Mouse (Mus musculus) left cerebral cortex, adult 8-10 months (tissue): ENCODE results near the gene Plekhd1. TPM values are rescaled to one million over a fixed set of nuclear protein-coding genes. Genes with fewer than 3 reads are reported as not detected.

Source experiments
- DNase-seq, 2 experiments: peaks; one replicate each; pipeline ENCODE4 v3.0.0; 2022; ENCODE audit warnings: low spot score in 2 of 2
- total RNA-seq, 4 experiments: library from RNA; stranded (reverse); gene quantifications; 2 replicates each; pipeline ENCODE4 v1.2.4; 2022

Gene Plekhd1
- total RNA-seq, 4 experiments from 2014 or later, result 3.6 to 7.8 (median 5.6) TPM

DNA sequence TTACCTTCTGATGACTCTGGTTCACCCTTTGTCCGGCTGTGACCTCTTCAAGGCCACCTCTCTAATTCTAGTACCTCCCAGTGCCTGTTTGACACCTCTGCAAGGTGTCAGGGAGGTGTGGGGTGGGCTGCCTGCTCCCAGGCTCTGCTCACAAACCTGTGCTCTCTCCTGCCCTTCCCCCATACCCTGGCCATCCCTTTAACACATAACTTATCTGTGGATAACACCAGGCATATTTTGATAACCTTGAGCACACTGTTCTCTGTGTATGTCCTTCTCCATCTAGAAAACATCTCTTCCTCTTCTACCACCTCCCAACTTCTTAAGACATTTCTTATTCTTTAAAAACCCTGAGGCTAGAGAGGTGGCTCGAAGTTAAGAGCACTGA, 6.7 kb downstream of the Plekhd1 start:
- no peak for DNase-seq

DNA sequence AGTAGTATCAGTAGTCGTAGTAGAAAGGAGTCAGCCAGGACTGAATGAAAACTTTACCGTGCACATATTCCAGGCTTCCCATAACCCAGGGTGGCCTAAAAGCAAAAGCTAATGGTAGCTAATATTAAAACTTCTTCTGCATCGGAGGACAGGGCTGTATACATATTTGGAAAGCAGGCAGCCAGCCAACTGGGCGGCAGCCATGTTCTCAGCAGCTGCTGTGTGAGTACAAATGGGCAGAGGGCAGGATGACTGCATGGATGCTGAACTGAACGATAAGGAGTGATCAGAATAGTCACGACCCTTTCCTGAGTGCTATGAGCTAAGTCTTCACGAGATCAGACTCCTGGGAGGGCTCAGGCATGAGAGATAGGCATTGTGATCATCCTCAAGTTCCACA, 8.9 kb downstream of the Plekhd1 start:
- no peak for DNase-seq

DNA sequence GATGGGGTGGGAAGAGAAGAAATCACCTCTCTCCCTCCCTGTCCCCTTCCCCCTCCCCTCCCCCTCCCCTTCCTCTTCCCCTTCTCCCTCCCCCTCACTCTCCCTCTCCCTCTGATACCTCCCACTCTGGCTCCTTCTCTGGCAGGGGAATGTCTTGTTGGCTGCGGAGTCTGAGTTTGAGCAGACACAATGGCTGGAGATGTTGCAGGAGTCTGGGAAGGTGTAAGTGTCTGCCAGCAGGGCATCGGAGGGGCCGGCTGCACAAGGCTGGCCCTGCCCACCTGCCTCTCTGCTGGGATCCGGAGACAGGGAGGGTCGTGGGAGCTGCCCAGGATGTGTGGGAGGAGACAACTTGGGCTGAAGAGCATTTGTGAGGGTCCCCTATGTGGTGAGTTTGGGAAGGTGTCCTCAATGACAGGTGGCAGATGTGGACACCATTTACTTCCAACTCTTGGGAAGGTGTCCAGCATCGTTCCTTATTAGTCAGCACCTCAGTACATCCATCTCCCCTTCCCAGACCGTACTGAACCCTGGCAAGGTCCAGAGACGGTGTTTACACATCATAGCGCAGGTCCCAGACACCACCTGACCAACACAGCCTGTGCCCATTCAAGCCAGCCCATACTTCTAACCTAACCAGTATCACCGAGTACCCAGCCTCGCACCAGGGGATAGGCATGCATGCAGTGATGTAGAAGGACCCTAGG, 14.0 kb downstream of the Plekhd1 start:
- DNase-seq, result no peak

DNA sequence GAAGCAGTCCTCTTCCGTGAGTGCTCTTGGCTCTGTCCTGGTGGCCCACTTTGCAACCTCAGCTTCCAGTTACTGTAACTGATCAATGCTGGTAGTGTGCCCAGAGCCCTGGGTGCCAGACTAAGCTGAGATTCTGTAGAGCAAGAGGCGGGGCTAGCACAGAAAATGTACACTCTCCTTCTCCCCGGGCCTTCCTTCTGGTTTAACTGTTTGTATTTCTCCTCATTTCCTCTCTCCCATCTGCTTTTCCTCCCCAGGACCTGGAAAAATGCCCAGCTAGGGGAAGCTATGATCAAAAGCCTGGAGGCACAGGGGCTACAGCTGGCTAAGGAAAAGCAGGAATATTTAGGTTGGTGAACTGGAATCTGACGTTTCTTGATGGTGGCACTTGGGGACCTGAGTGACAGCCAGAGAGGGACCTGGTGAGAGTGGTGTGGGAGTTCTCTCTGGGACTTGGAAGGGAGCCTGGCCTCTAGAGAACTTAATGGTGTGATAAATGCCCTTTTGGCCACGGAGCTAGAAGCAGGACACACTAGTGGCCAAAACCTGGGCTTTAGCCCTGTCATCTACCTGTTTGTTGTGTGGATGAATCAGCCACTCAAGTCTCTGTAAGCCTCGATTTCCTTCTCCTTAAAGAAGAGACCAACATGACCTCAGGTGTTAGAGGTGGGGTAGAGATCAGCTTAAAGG, 14.7 kb downstream of the Plekhd1 start:
- DNase-seq, result no peak

DNA sequence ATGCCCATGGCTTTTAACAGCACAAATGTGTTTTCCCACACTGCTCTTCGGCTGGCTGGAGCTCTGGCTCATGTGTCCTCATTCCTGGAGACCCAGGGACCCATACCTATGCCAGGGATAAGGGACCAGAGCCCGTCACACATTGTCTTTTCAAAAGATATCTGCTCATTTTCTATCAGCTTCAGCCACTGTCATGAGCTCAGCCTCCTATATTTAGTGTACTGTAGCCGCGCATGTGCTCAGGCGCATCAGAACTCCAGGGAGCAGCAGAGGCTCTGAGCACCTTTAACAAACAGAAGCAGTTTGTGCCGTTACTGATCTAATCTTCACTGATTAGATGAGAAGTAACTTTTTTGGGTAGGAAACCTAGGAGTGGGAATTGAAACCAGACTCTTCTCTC, 23.5 kb downstream of the Plekhd1 start:
- no peak for DNase-seq

DNA sequence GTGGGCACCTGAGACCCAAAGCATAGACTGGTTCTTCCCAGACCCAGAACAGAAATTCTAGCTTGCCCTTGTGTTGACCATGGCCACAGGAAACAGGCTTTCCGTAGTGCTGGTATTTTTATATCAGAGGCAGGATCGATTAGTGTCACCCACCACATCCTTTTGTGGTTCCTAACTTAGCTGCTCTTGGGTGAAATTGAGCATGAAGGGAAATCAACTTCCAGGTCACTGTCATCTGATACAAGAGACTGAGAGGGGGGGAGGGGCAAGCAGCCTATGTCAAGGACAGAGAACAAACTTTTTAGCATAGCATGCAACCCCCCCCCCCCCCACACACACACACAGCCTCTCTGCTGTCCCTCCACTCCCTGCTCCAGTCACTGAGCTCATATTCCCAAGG, 26.8 kb downstream of the Plekhd1 start:
- DNase-seq, result no peak

DNA sequence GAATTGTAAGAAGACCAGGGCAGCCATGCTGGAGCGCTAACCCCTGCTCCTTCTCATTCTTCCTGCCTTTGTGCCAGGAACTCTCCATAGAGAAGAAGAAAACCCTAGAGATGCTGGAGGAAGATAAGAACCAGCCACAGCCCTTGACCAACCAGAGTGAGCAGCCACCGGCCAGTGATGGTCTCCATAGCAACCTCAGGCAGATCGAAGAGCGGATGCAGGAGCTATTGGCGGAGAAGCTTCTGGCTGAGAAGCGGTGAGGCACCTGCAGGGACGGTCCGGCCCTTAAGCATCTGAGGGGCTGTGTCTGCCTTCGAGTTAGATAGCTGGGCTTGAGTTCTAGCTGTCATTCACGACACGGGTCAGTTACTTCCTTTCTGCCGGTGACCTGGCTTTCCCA, 28.1 kb downstream of the Plekhd1 start:
- DNase-seq, result no peak

DNA sequence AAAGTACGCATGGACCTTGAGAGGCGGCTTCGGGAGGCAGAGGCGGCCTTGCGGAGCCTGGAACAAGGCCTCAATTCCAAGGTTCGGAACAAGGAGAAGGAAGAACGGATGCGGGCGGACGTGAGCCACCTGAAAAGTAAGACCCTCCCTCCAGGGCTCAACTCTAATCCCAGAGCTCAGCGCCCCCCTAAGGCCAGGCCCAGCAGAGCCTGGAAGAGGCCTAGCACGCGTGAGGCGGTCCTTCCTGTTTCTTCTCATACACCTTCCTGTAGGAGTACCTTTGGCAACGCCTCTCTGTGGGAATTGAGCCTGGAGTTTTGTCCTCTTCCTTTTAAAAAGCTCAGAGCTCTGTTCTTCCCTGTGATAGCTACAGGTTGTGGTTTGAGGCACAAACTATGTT, 29.1 kb downstream of the Plekhd1 start:
- no peak for DNase-seq

DNA sequence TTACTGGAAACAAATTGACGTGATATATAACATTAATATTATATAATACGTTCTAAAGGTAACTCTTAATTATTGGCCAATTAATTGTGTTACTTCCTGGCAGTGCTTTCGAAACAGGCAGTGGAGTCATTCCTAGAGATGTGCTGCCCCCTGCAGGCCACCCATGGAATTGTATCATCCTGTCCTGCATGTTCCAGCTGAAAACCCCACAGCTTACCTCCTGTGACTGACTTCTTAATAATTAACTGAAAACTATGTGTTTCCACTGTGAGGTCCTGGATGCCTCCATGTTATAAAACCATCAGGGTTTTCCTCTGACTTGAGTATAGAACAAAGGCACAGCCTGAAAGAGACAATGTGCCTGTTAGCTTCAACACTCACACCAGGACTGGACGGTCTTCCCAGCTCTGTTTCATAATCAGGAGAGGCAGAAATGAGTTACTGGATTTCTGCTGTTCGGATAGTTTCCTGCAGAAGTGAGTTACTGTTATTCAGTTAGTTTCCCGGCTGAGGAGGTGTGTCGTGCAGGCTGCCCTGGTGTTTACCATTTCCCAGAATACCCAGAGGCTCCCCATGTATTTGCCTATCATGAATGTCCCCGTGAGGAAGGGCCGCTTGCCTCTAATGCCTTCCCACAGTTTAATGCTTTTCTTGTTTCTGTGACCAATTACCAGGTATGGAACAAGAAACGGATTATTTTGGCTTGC, 32.6 kb downstream of the Plekhd1 start:
- DNase-seq, result peak; percentile 46 to 85

DNA sequence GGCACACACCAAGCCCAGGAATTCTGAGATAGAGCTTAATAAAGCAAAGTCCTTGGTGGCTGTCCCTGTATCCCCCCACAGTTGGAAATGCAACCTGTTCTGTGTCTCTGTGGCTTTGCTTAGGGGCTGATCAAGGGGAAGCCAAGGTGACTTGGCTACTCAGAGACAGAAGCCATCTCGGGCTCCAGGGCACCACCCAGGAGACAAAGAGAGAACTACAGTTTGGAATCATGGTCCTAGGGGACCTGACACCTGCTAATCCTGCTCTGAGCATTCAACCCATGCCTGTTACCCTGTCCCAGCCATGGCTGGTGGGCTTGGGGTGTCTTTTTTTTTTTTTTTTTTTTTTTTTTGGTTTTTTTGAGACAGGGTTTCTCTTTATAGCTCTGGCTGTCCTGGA, 35.8 kb downstream of the Plekhd1 start:
- no peak for DNase-seq

DNA sequence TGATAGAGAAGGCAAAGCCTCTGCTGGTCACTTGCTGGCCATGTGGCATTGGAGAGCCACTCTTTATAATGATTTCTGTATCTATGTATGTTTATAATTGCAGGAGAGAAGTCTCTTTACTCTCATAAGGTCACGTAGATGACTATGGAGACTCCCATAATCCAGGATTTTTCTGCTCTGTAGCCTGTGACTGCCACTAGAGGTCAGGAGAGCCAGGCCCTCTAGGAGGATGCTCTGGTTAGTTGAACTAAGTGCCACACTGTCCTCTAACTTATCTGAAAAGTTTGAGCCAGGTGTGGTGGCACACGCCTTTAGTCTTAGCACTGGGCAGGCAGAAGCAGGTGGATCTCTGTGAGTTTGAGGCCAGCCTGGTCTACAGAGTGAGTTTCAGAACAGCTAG, 36.4 kb downstream of the Plekhd1 start:
- DNase-seq, result no peak

DNA sequence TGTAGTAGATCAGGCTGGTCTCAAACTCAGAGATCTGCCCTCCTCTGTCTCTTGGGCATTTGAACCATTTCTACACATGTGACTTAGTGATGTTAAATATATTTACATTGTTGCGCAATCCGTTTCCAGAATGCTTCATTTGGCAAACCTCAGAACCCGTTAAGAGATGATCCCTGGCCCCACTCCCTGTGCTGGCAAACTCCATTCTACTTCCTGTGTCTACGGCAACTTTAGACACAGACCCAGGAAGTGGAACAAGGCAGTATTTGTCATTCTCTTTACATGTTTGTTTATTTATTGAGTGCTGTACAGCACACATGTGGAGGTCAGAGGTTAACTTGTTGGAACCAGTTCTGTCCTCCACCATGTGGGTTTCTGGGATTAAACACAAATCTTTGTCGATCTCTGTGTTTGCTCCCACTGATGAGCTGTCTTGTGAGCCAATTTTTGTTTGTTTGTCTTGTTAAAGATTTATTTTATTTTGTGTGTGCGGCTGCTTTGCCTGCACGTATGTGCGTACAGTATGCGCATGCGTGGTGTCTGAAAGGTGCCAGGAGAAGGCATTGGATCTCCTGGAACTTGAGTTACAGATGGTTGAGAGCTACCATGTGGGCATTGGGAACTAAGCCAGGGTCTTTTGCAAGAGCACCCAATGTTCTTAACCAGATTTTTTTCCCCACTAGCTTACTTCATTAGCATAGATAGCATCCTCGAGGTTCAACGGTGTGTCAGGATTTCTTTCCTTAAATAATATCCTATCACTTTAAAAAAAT, 37.6 kb downstream of the Plekhd1 start:
- DNase-seq, result peak in 1 of 2 experiments; percentile 33

DNA sequence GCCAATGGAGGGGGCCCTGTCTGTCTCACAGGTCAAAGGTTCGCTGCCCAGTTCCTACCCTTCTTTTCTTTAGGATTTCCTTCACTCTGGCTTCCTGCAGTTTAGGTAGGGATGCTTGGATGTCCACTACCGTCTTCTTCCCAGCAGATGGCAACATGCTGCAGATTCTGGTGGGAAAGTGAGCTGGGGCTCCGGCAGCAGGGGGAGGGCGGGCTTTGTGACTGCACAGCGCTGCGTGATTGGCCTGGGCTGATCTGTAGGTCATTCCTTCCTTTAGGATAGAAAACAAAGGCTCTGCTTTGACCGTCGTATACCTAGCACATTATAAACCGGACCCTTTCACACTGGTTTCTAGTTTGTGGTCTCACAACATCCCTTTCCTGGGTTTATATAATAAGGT, 38.2 kb downstream of the Plekhd1 start:
- peak in 1 of 2 experiments; percentile 68 for DNase-seq

DNA sequence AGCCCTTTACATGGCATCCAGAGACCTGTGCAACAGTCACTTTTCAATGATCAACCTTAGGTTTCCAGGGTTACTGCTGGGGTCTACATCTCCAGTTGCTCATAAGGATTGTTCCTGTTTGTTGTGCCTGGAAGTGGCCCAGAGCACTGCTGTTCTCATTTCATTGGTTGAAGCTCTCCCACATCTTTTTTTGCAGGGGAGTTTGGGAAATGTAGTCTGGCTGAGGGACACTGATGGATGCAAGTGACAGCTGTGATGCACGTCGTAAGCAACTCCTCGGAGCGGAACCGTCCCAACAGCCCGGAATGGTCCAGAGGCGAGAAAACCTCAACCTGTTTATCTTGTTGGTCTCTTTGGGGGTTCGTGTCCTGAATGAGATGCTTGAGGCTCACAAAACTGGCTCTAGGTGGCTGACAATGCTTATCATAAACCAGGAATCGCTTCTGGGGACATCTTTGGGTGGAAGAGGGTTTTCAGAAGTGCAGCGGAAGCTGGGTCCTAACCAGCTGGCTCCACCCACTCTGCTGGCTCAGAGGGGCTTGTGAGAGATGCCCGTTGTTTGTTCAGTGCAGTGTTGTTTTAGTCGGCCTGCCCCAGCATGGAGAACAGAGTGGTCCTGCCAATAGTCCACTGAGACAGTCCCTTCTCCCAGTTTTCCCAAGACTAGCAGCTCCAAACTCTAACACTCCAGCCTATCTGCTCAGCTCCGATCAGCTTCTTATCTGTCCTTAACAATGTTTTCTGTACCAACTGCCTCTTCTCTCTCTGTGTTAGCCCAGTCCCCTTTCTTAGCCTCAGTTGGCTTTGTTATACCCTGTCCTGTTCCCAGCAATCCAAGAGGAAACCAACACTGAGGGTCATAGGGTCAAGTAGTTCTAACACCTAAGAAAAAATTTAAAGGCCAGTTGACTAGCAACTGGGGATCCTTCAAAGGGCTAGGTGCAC, 42.4 kb downstream of the Plekhd1 start:
- no peak for DNase-seq

DNA sequence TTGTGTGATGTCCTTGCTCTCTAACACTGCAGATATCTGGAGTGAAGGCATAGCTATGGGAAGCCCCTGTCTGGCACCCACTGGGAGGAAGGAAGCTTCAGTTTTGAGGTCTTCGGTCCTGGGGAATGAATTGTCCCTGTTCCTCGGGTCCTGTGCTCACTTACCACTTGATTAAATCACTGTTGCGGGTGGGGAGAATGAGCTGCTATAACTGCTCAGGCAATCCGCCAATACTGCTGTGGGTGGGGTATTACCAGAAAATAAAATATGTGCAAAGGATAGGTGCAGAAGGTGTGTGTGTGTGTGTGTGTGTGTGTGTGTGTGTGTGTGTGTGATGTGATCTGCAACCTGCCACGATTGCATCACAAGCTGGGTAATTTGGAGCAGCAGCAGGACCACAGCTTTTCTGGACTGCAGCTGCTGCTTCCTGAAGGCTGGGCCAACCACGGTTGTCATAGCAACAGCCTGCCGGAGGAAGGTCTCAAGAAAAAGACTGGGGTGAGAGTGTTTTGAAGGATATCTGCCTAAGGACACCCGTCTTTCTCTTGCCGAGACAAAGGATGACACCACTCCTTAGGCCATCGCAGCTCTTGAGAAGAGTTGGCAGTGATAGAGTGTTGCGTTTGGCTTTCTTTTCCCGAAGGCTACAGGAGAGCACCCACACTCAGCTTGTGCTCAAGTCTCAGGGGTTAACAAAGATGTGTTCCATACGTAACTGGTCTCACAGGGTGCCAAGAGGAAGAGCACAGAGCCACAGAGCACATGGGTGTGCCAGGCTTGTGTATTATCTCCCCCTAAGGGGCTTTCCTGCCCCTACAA, 44.3 kb downstream of the Plekhd1 start:
- peak in 1 of 2 experiments; percentile 82 for DNase-seq

DNA sequence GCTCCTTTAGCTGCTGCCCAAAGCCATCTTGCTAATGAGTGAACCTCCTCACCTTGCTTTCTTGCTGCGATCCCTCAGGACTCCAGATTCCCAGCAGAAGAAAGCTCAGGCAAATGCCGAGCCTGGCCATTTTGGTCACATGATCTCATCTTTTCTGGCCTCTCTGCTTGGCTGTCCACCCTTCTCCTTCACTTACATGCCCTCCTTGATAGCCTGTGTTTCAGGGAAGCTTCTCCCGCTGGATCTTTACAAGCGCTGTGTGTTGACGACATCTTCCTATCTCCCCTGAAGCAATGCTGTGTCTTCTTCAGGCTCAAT, 44.9 kb downstream of the Plekhd1 start:
- no peak for DNase-seq

DNA sequence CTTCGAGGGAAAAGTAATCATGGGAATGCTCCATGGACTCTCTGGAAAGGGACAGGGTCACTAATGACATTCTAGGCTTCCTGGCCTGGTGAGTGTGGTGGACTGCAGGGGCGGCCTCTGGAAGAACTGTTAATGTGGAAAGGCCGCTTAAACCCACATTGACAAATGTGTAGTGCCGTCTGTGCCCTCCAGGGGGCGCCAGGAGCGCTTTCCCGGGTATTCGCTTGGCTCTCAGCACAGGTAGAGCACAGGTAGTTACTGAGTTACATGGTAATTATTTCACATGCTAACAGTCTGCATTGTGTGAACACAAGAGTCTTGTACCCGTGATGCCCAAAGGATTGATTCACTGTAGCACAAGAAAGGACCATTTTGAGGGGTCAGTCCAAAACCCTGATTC, 47.1 kb downstream of the Plekhd1 start:
- no peak for DNase-seq

DNA sequence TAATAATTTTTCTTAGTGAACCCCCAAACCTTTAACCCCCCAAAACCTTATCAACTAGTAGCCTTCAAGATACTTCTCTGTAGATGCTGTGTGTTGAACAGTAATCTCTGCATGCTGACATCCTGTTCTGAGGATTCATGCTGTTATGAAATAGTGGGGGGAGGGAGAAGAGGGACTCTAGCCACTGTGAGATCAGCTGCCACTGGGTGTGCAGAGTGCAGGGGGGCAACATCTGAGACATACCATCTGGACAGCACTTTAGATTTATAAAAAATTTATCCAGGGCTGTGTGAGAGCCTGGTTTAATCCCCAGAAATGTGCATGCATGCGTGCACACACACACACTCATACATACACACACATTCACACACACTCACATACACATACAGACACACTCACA, 52.2 kb downstream of the Plekhd1 start:
- DNase-seq, result no peak

DNA sequence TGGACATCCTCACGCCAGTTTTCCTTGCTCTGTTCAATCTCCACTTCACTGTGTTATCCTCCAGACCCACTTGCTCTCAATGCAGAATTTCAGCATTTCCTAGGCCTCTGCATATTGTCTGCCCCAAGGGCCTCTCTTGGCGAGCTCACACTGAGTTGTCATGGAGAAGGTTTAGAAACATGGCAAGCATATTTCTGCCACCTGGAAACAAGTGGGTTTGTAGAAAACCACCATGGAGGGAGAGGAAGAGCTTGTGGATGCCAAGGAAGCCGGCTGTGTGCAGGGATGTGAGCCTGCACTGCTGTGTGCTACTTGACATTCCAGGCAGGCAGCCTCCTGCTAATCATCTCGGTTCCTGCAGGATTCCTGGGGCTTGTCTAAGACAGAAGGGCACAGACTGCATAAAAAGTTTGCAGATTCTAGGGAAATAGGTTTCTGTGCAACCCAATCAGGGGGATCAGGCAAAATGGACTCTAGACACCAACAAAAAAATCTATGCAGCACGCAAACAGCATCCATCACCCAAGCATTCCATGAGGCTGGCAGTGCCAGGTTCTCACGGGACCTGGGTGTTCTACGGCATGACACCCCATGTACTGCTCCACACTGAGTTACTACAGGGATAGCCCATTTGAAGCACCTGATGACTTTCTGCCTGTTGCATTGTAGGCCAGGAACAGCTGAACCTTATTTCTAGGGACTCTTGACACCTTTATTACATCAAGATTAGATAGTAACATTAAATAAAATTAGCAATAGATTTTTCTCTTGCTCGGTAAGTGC, 53.8 kb downstream of the Plekhd1 start:
- no peak for DNase-seq
